10 mouse cellular contexts compared by ENCODE assay signal in the genomic region with DNA sequence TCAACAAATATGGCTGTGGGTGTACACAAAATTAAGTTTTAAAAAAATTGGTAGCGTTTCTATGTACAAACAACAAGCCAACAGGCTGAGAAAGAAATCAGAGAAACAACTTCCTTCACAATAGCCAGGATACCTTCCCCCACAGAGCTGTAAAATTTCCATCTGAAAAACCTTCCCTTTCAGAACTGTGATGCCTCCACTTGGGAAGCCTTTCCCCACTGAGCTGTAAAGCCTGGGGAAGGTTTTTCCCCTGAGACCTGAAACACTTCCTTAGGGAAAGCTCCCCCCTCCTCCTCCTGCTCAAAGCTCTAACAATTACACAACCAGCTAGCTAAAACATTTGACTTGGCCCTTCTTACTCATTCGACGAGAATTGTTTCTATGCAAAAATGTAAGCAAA.
"Had no signal": no experiment of that assay in that cellular context is flagged by ENCODE, and none has a peak within 500 bp of the region (broad histone marks: within the 10 kb centered on the region; RNA-seq: fewer than 3 reads in every experiment).

No protein-coding gene starts in this region.

- DNase-seq: kidney, adult 2 months; kidney, postnatal 25 days; layer of hippocampus, adult 9-11 months; liver, embryonic 13.5 days; lung, adult 2 months; lung, postnatal 14 days; right cerebral cortex, postnatal 14 days; right cerebral cortex, postnatal 4 days; thymus, adult 18-20 months; thymus, postnatal 36 days had no signal
